Mouse (Mus musculus) heart, embryonic 14.5 days (tissue): ENCODE data around the gene Zfp764. TPM values are rescaled to one million over a fixed set of nuclear protein-coding genes. Genes with fewer than 3 reads are reported as not detected.
A peak's percentile ranks its signal among the peaks of the same experiment; 100 is the strongest.
"Not testable (repeated sequence)": the region's sequence is repeated elsewhere in the genome, so short reads cannot be mapped to it uniquely, and the experiment has no call there.

ENCODE experiments used
- ATAC-seq: fragments of 200-750 bp; cut with Nextera tagmentation; 2 replicates; pipeline ENCODE4 v1.8.0; 2017; ENCODE audit warnings: low read depth, moderate TSS enrichment; ENCODE audit not compliant: insufficient number of reproducible peaks, insufficient read depth, low FRiP score
- H3K27ac ChIP-seq, 2 experiments: fragments of 200-500 bp in 1 of 2; fragments of 300-500 bp in 1 of 2; sonication (generic) in 1 of 2; replicated peaks in 1 of 2; 2 replicates each; pipeline ENCODE4 v1.5.1; 2012 to 2014; ENCODE audit warnings: low read depth in 2 of 2, low read length in 2 of 2, control low read depth in 1 of 2, mild to moderate bottlenecking in 1 of 2, mixed read lengths in 1 of 2; ENCODE audit not compliant: control insufficient read depth in 1 of 2, insufficient read depth in 1 of 2
- H3K27me3 ChIP-seq: fragments of 300-500 bp; sonication (generic); 2 replicates; pipeline ENCODE4 v1.6.1; 2014; ENCODE audit warnings: mild to moderate bottlenecking, low read length, control low read depth; ENCODE audit not compliant: control insufficient read depth, insufficient read depth
- H3K36me3 ChIP-seq: fragments of 300-500 bp; sonication (generic); 2 replicates; pipeline ENCODE4 v1.6.1; 2014; ENCODE audit warnings: mild to moderate bottlenecking, control low read depth, low read length, mixed read lengths; ENCODE audit not compliant: control insufficient read depth, insufficient read depth
- H3K4me1 ChIP-seq, 2 experiments: fragments of 200-500 bp in 1 of 2; fragments of 300-500 bp in 1 of 2; sonication (generic) in 1 of 2; 2 replicates each; pipeline ENCODE4 v1.6.1; 2012 to 2014; ENCODE audit warnings: low read length in 2 of 2, control low read depth in 1 of 2, mixed read lengths in 1 of 2; ENCODE audit not compliant: control insufficient read depth in 2 of 2, insufficient read depth in 2 of 2
- H3K4me2 ChIP-seq: fragments of 300-500 bp; sonication (generic); 2 replicates; pipeline ENCODE4 v1.6.1; 2014; ENCODE audit warnings: mild to moderate bottlenecking, low read length
- H3K4me3 ChIP-seq, 2 experiments: fragments of 200-500 bp in 1 of 2; fragments of 300-500 bp in 1 of 2; sonication (generic) in 1 of 2; 2 replicates each; pipeline ENCODE4 v1.5.1; 2012 to 2014; ENCODE audit warnings: low read length in 2 of 2, mild to moderate bottlenecking in 2 of 2, control low read depth in 1 of 2, low read depth in 1 of 2, moderate library complexity in 1 of 2; ENCODE audit not compliant: control insufficient read depth in 1 of 2, insufficient read depth in 1 of 2
- H3K9ac ChIP-seq: fragments of 300-500 bp; sonication (generic); 2 replicates; pipeline ENCODE4 v1.6.1; 2014; ENCODE audit warnings: mild to moderate bottlenecking, low read length
- H3K9me3 ChIP-seq: fragments of 300-500 bp; sonication (generic); 2 replicates; pipeline ENCODE4 v1.6.1; 2016; ENCODE audit warnings: low read length, control low read depth; ENCODE audit not compliant: control insufficient read depth
- WGBS: fragments of 180-500 bp; shearing (Covaris S2); extraction: QIAGEN DNeasy Blood & Tissue Kit; methylation state at CpG from one replicate; pipeline ENCODE4 v1.1.7; 2014; 5-methylcytosine and 5-hydroxymethylcytosine counted together
- polyA plus RNA-seq: library from polyadenylated mRNA; unstranded; fragments of >200 nt; fragmentation: Nextera tagmentation; extraction: Ambion mirVana; gene quantifications from 2 replicates; pipeline ENCODE4 v1.2.1, GENCODE M21; 2014

Zfp764 gene
- polyA plus RNA-seq, 1 experiment from 2014 or later, result 5.8 TPM

DNA sequence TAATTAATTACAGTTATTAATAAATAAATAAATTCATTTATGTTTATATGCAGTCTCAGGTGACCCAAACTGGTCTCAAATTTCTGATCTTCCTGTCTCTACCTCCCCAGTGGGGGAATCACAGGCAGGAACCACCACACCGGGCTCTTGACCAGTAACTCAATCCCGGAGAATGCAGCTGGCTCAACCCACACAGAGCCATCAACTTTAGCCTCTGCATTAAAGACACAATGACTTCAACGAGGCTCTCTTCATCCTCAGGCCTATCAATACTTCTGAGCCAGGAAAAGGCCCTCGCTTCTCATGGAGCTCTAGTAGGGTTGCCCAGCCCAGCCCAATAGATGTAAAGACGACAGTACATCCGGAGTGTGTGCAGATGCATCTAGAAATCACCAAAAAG is 2.5 kb downstream of the Zfp764 start:
- H3K9ac ChIP-seq, H3K27me3 ChIP-seq, H3K36me3 ChIP-seq, H3K27ac ChIP-seq, ATAC-seq, H3K4me1 ChIP-seq, H3K9me3 ChIP-seq, H3K4me2 ChIP-seq, H3K4me3 ChIP-seq: not testable (repeated sequence)
- WGBS, result 93% methylated on average over 6 of the region's 6 CpGs

DNA sequence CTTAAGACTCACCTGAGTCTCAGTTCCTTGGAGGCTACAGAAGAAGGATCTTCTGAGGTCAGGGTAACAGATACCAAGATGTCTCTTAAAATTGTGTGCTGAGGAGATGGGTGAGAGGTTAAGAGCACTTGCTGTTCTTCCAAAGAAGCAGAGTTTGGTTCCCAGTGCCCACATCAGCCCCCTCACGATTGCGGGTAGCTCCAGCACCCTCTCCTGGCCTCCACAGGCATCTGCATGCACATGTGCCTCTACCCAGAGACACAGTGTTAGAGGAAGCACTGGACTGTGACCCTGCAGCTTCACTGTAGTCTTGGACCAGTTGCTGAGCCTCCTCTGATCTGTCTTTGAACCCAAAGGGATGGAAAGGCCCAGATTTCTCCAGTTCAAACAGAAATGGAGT is 3.6 kb downstream of the Zfp764 start:
- ATAC-seq, result no peak
- no peaks in the 10 kb centered on the region for H3K4me1 ChIP-seq
- no peak overlapping the region for H3K4me3 ChIP-seq
- no peaks in the 10 kb centered on the region for H3K9me3 ChIP-seq
- no peaks in the 10 kb centered on the region for H3K27me3 ChIP-seq
- no peak overlapping the region for H3K27ac ChIP-seq
- no peaks in the 10 kb centered on the region for H3K36me3 ChIP-seq
- no peak overlapping the region for H3K4me2 ChIP-seq
- WGBS, result 39% methylated on average over 2 of the region's 2 CpGs
- H3K9ac ChIP-seq, result no peak overlapping the region

DNA sequence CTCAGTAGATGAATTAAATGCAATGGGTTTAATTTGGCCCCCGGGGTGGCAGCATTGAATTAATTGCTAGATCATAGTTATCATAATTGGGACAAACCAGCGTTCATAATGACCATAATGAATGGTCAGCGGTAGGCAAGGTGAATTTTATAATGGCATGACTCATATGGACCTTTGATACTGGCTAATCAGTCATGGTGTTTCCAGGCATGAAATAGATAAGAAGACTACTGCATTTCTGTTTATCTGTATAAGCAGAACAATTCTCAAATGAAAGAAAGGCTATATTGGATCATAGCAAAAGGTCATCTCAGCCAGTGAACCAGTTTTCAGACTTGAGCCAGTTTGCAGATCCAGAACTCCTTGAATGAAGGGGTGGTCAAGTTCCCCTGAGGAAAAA is 6.3 kb downstream of the Zfp764 start:
- H3K4me3 ChIP-seq, result no peak overlapping the region
- no peaks in the 10 kb centered on the region for H3K4me1 ChIP-seq
- no peak overlapping the region for H3K9ac ChIP-seq
- no peak overlapping the region for H3K27ac ChIP-seq
- no peaks in the 10 kb centered on the region for H3K9me3 ChIP-seq
- no peak for ATAC-seq
- 64% methylated on average over 3 of the region's 3 CpGs for WGBS
- H3K27me3 ChIP-seq, result no peaks in the 10 kb centered on the region
- H3K36me3 ChIP-seq, result no peaks in the 10 kb centered on the region
- H3K4me2 ChIP-seq, result no peak overlapping the region

DNA sequence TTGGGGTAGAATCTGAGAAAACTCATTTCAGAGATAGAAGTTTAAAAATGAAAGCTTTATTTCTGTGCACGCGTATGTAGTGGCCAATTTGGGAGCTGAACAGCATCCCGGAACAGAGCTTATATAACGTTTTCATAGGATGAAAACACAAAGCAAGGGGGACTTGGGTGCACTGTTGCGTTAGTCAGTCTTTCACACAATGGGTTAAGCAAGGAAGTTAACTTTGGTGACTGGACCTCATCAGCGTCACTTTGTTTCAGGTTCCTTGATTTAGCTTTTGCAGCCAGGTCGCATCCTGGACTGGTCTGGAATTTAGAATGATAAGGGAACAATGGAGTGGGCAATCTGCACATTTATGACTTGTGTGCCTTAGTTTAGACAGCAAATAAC is 12.7 kb downstream of the Zfp764 start:
- Histone ChIP-seq H3K9me3 (no peaks in the 10 kb centered on the region), H3K4me1 (peaks cover 10 to 12% of the 10 kb centered on the region in 2 experiments), H3K4me3 (peak overlapping the region; percentile 50 to 66), H3K27ac (peak overlapping the region; percentile 65 to 69), H3K27me3 (no peaks in the 10 kb centered on the region), H3K9ac (peak overlapping the region; percentile 63), H3K36me3 (peaks cover 12% of the 10 kb centered on the region; the same call in 1 of the 2 replicates), H3K4me2 (peak overlapping the region; percentile 72)
- 11% methylated on average over 7 of the region's 7 CpGs for WGBS
- peak; percentile 12; the same call in 1 of the 2 replicates for ATAC-seq

DNA sequence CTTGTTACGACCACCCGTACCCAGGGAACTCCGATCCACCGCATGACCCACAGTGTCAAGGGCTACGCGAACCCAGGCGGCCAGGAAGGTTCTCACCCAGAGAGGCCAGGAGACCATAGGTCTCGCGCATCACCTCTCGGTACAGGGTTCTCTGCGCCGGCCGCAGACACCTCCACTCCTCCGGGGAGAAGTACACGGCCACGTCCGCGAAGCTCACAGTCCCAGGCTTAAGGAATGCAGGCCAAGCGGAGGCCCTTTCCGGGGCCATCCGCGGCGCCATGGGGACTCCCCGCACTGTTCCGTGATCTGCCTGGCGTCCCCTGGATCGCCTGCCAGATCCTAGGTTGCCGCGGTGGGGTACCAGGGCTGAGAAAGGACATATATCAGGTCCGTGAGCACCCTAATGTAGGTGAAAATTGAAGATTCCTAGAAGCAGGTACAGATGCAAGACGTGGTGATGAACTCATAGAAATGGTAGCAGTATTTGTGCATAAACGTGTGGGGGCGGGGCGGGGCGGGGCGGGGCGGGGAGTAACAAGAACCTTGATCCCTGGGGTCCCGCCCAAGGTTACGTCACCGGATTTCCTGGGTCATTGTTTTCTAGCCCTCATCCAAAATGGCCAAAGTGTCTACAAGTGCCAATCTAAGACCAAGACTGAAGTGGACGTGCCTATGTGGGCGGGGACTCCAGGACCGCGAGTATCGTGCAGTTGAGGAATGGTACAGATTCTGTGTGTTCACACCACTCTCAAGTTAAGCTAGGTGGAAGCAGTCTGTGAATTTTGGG is 13.3 kb downstream of the Zfp764 start, which contains the start of gene E430018J23Rik:
Gene E430018J23Rik, minus strand, starts transcription at position 473 of the 787 bp plus-strand sequence.
- peak; percentile 90 for ATAC-seq
- Histone ChIP-seq H3K4me3 (peak within 1 kb of the TSS; percentile 66 to 77), H3K9me3 (no peaks in the 10 kb centered on the region), H3K9ac (peak within 1 kb of the TSS; percentile 81), H3K27me3 (no peaks in the 10 kb centered on the region), H3K27ac (peak within 1 kb of the TSS; percentile 89 to 91), H3K36me3 (peaks cover 12% of the 10 kb centered on the region; the same call in 1 of the 2 replicates), H3K4me2 (peak within 1 kb of the TSS; percentile 72), H3K4me1 (peaks cover 10 to 12% of the 10 kb centered on the region in 2 experiments)
- under 1% methylated on average over 45 of the region's 45 CpGs for WGBS

DNA sequence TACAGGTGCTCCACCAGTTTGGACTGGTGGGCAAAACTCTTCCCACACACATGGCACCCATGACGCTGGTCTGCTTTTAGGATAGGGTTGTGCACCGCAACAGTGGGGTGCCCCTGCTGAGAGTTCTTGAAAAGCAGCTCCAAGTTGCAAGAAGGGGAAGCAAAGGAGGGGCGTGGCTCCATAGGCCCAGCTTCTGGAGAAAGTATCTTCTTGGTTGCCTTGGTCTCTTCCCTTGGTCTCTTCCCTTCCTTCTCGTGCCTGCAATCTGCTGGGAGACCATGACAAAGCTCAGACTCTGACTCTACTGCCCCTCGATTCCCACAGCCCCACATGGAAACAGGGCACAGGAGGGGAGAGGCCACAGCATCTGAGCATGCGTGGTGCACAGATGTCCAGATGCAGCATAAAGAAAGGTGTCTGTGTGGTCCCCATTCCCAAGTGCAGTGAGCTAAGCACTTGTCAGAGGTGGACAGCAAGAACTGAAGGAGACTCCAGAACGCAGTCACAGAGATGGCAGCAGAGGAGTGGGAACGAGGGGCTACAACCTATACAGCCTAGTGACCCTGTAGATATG is 14.3 kb downstream of the Zfp764 start:
- WGBS, result 87% methylated on average over 8 of the region's 8 CpGs
- H3K27me3 ChIP-seq, result no peaks in the 10 kb centered on the region
- H3K27ac ChIP-seq, result no peak overlapping the region; a peak in 1 of 4 replicates

DNA sequence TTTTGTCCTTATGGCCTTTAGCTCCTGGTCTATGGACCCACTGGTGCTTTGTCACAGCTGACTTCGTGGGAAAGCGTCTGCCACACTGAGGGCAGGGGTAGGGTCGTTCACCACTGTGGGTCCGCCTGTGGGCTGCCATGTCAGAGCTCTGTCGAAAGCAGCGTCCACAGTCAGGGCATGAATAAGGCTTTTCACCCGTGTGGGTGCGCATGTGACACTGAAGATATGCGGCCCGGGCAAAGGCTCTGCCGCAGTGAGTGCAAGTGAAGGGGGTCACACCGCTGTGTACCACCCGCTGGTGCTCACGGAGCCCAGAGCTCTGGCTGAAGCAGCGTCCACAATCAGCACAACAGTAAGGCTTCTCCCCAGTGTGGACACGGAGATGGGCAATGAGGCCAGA is 15.1 kb downstream of the Zfp764 start:
- ATAC-seq, result no peak

More for the DNA sequence above, 14.3 kb downstream of the Zfp764 start:
- Histone ChIP-seq H3K9me3 (no peaks in the 10 kb centered on the region), H3K4me3 (peak overlapping the region in 1 of 2 experiments; percentile 66; a peak in 2 of 4 replicates), H3K4me1 (peaks cover 10 to 12% of the 10 kb centered on the region in 2 experiments), H3K36me3 (peaks cover 12% of the 10 kb centered on the region; the same call in 1 of the 2 replicates), H3K9ac (peak overlapping the region; percentile 81; the same call in 1 of the 2 replicates), H3K4me2 (peak overlapping the region; percentile 72)
- no peak for ATAC-seq

More for the DNA sequence above, 15.1 kb downstream of the Zfp764 start:
- 96% methylated on average over 16 of the region's 16 CpGs for WGBS
- H3K4me3 ChIP-seq, result no peak overlapping the region
- H3K4me1 ChIP-seq, result peaks cover 10 to 12% of the 10 kb centered on the region in 2 experiments
- no peak overlapping the region for H3K27ac ChIP-seq
- no peaks in the 10 kb centered on the region for H3K9me3 ChIP-seq
- no peak overlapping the region for H3K9ac ChIP-seq
- H3K4me2 ChIP-seq, result no peak overlapping the region
- H3K36me3 ChIP-seq, result peaks cover 12% of the 10 kb centered on the region; the same call in 1 of the 2 replicates
- H3K27me3 ChIP-seq, result no peaks in the 10 kb centered on the region
